Mouse (Mus musculus) ES-E14 (cell line): ENCODE measurements at regions not wholly inside any gene's neighbourhood (a gene's known extent, or its start where the extent isn't known, plus 50 kb on each side); places are given as distances from the start of the nearest gene placed in this dataset.

ENCODE experiments used
- DNase-seq: peaks from one replicate; pipeline ENCODE4 v3.0.0-alpha.2; 2013; ENCODE audit warnings: low read depth, low spot score
- H3K27ac ChIP-seq: 2 replicates; pipeline ENCODE4 v1.5.1; 2012; ENCODE audit warnings: low read depth, mild to moderate bottlenecking, low read length, moderate library complexity, mixed read lengths; ENCODE audit not compliant: poor library complexity, insufficient read depth, severe bottlenecking
- H3K36me3 ChIP-seq: 2 replicates; pipeline ENCODE4 v1.6.1; 2012; ENCODE audit warnings: mild to moderate bottlenecking, low read length, moderate library complexity, mixed read lengths; ENCODE audit not compliant: control insufficient read depth, poor library complexity, insufficient read depth, severe bottlenecking
- H3K4me1 ChIP-seq, 2 experiments: fragments of 150-350 bp in 1 of 2; sonication (generic) in 1 of 2; 2 replicates each; pipeline ENCODE4 v1.6.1; 2012; ENCODE audit warnings: low read length in 2 of 2, mild to moderate bottlenecking in 1 of 2, mixed read lengths in 1 of 2; ENCODE audit not compliant: control insufficient read depth in 2 of 2, insufficient read depth in 2 of 2, poor library complexity in 1 of 2
- H3K4me3 ChIP-seq, 2 experiments: fragments of 150-350 bp in 1 of 2; sonication (generic) in 1 of 2; 2 replicates each; pipeline ENCODE4 v1.5.1; 2012; ENCODE audit warnings: low read length in 2 of 2, low read depth in 1 of 2, mild to moderate bottlenecking in 1 of 2, mixed read lengths in 1 of 2; ENCODE audit not compliant: insufficient read depth in 1 of 2, poor library complexity in 1 of 2, severe bottlenecking in 1 of 2
- H3K9ac ChIP-seq: 2 replicates; pipeline ENCODE4 v1.6.1; 2012; ENCODE audit warnings: low read depth, mild to moderate bottlenecking, low read length, mixed read lengths; ENCODE audit not compliant: poor library complexity, insufficient read depth, severe bottlenecking
- H3K9me3 ChIP-seq: fragments of 150-350 bp; sonication (generic); 2 replicates; pipeline ENCODE4 v1.6.1; 2012; ENCODE audit warnings: low read depth, mild to moderate bottlenecking, low read length; ENCODE audit not compliant: control insufficient read depth, insufficient read depth
- CHD2 ChIP-seq: IDR thresholded peaks from 2 replicates; pipeline ENCODE4 v1.6.1; 2014; ENCODE audit warnings: mild to moderate bottlenecking, low read depth, low read length, inconsistent platforms
- HCFC1 ChIP-seq: IDR thresholded peaks from 2 replicates; pipeline ENCODE4 v1.6.1; 2012; ENCODE audit warnings: low read length, inconsistent platforms, borderline replicate concordance; ENCODE audit not compliant: insufficient read depth
- MAFK ChIP-seq: IDR thresholded peaks from 2 replicates; pipeline ENCODE4 v1.6.1; 2014; ENCODE audit warnings: mild to moderate bottlenecking, low read depth, low read length, inconsistent platforms; ENCODE audit not compliant: insufficient read depth
- ZC3H11A ChIP-seq: IDR thresholded peaks from 2 replicates; pipeline ENCODE4 v1.6.1; 2012; ENCODE audit warnings: low read depth, mild to moderate bottlenecking, inconsistent platforms, low read length, borderline replicate concordance
- ZNF384 ChIP-seq: IDR thresholded peaks from 2 replicates; pipeline ENCODE4 v1.6.1; 2012; ENCODE audit warnings: low read depth, low read length, inconsistent platforms
- in situ Hi-C, 2 experiments: fragments of 600-800 bp; cut with MboI; formaldehyde crosslinking; loops; one replicate each; pipeline ENCODE4 v1.15.1; 2025; ENCODE audit warnings: low sequenced_read_pairs in 2 of 2, inconsistent platforms in 1 of 2; ENCODE audit not compliant: unreplicated experiment in 2 of 2

DNA sequence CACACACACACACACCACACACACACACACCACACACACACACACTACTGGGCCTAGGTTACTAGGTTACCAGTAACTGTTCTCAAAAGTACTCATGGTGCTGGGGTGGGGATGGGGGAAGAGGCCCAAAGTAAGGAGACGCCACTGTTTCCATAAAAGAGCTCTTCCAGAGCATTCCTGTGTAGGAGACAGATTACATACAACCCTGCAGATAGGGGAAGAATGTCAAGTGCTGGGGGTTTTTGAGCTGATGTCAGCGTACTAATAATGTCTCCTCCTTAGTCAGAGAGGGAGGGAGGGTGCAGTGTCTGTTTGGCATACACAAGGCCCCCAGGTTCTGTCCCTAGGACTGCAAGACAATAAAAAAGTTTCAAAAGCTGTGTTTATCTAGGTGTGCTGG, 334.4 kb downstream of the Tox3 start:
- Histone ChIP-seq H3K4me1 (no peaks in the 10 kb centered on the region), H3K36me3 (no peaks in the 10 kb centered on the region), H3K27ac (no peak overlapping the region), H3K4me3 (no peak overlapping the region), H3K9me3 (no peaks in the 10 kb centered on the region), H3K9ac (no peak overlapping the region)
- no peak for DNase-seq
- TF ChIP-seq CHD2 (no peak), HCFC1 (no peak), ZNF384 (no peak), ZC3H11A (no peak), MAFK (no peak)
- in situ Hi-C loops: no loop called here

DNA sequence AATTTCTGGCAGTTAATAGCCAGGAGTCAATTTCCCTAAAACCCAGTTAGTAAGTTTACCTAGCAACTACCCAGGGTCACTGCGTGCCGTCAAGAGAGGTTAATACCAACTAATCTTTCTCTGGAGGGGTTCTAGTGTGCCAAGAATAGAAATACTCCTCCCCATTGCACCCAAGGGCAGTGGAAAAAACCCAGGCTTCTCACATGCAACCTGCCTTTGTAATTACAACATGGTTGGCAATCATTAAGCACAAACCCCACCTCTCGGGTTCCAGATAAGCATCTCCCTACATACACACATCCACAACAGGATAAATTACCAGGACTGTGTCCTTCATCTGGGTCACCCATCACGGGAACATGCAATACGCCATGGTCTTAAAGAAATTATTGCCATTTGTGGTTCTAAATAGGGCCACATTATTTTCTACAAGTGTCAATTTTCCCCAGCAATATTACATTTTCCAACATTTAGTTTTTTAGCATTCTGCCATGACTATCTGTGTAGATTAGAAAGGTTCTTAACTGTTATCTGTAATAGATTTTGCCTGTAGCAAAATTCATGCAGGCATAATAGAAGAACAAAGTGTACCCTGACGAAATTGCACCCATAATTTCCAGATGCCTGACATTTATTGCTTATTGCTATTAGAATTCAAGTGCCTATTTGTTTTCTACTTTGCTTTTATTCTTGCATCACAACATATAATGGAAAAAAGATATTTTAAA, 336.3 kb downstream of the Tox3 start:
- H3K36me3 ChIP-seq: no peaks in the 10 kb centered on the region
- no peak overlapping the region for H3K27ac ChIP-seq
- no peaks in the 10 kb centered on the region for H3K4me1 ChIP-seq
- no peaks in the 10 kb centered on the region for H3K9me3 ChIP-seq
- in situ Hi-C loops: no loop called here
- TF ChIP-seq ZNF384: no peak
- no peak for TF ChIP-seq HCFC1
- TF ChIP-seq MAFK: no peak
- TF ChIP-seq CHD2: no peak
- TF ChIP-seq ZC3H11A: no peak
- no peak overlapping the region for H3K9ac ChIP-seq
- no peak overlapping the region for H3K4me3 ChIP-seq
- DNase-seq: no peak

DNA sequence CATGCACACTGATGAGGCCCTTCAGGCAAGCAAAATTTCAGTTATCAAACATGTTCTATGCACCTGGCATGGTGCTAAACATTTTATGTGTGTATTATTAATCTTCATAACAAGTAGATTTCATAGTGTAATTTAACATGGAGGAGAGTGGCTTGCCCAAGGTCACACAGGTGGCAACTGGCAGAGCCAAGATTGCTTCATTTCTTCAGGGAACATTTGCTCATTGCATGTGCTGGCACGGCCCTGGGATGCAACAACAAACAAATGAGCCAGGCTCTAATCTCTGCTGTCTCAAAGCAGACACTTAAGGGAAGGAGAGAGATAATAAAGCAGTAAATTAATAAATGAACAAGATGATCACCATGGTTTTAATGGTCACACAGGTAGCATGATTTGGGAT, 338.7 kb downstream of the Tox3 start:
- in situ Hi-C loops: no loop called here
- no peak for DNase-seq
- Histone ChIP-seq H3K27ac (no peak overlapping the region), H3K4me3 (no peak overlapping the region), H3K36me3 (no peaks in the 10 kb centered on the region), H3K4me1 (no peaks in the 10 kb centered on the region), H3K9me3 (no peaks in the 10 kb centered on the region), H3K9ac (no peak overlapping the region)
- no peak for TF ChIP-seq ZNF384
- TF ChIP-seq CHD2: no peak
- TF ChIP-seq ZC3H11A: no peak
- TF ChIP-seq HCFC1: no peak
- no peak for TF ChIP-seq MAFK

DNA sequence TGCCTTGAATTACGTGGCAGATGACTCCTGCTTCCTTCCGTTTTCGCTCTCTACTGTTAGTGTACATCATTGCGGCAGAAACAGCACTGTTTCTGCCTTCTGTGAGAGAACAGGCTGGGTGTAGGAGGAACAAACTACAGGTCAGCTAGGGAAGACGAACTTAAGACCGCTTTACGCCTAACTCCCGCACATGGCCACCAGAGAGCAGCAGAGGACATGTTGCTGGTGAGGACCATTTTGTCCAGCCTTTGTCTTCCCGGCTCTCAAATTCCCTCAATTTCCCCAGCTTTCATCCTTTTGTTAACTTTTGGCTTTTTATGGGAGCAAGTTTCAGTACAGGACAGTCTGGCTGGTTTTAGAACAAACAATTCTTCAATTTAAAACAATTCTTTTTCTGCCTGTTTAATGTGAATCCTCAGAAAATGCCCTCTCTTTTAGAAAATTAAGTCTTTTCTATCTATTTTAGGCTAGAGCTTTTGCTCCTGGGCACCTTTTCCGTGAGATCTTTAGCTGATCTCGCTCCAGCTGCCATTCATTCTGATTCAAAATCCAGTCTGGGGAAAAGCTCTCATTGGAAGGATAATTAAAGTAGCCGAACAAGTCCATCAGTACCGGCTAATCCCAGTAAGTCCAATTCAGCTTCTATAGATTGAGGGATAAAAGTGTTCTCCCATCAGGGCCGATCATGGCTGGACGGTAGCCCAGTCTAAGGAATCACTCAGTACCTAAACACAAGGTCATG, 347.1 kb downstream of the Tox3 start:
- Histone ChIP-seq H3K4me1 (no peaks in the 10 kb centered on the region), H3K9me3 (no peaks in the 10 kb centered on the region), H3K9ac (no peak overlapping the region), H3K27ac (no peak overlapping the region), H3K4me3 (no peak overlapping the region), H3K36me3 (no peaks in the 10 kb centered on the region)
- in situ Hi-C loops: no loop called here
- DNase-seq: peak; percentile 81
- TF ChIP-seq CHD2 (no peak), ZC3H11A (peak; percentile 94; the same call in 1 of the 2 replicates)

DNA sequence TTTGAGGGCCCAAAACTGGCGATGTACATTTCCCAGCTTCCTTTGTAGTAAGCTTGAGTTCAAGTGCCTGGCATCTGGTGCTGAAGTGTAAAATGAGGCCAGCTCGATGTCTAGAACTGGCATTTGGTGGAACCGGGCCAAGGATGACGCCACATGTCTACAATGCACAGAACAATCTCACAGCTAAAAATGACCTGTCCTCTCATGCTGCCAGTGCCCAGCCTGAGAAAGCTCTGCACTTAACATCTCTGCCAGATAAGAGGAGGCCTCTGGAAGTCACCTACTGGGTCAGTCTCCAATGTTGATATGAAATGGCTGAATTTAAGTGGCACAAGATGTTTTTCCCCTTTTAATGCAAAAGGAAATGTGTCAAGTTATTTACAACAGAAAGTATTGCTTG, 354.4 kb downstream of the Tox3 start:
- Histone ChIP-seq H3K36me3 (no peaks in the 10 kb centered on the region), H3K9me3 (no peaks in the 10 kb centered on the region), H3K9ac (no peak overlapping the region), H3K4me1 (no peaks in the 10 kb centered on the region), H3K27ac (no peak overlapping the region), H3K4me3 (no peak overlapping the region)
- in situ Hi-C loops: no loop called here
- no peak for DNase-seq
- TF ChIP-seq ZNF384 (no peak), HCFC1 (no peak), ZC3H11A (no peak), MAFK (no peak), CHD2 (no peak)
